Mouse (Mus musculus): ENCODE results near the gene Fignl1. TPM values are rescaled to one million over a fixed set of nuclear protein-coding genes. Genes with fewer than 3 reads are reported as not detected.

Fignl1 gene
- 10 to 100 TPM; 18.7 to 19.9 TPM for total RNA-seq (2021)

DNA sequence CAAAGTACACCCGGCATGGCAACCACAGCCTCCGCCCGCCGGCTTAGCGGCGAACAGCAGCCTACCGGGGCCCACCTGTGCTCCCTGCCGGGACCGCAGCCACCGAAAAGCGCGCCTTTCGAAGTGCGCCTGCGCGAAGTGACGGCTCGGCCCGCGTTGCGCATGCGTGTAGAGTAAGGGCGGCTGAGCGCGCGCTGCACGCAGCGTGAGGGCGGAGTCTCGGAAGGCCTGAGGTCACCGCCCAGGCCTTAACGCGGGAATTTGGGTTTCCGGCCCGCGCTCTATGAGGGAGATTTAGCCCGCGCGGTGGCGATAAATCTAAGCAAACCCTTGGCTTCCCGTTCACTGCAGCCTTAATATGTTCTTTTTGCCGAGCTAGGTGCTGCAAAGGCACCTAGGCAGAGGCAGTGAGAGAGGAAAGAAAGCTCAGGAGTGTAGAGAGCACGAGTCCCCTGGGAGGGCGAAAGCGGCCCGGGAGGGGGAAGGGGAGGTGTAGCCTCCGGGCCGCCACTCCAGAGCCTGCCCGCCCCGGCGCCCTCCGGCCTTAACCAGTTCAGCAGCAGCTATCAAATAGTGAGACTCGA is at the start of gene Fignl1:
Gene Fignl1 (minus strand): TSS at position 143 of the 584 bp plus-strand sequence.
- DNase-seq = peak; percentile 98

GRCm38 (mm10) chr11:11856959-11857358 is 48.2 kb upstream of the Fignl1 start:
- no peak for DNase-seq

- DNase-seq = no peak
Observed at GRCm38 (mm10) chr11:11855685-11856131, 46.9 kb upstream of the Fignl1 start.

GRCm38 (mm10) chr11:11855061-11855672 is 46.4 kb upstream of the Fignl1 start:
- DNase-seq = no peak

GRCm38 (mm10) chr11:11853731-11854461 is 45.1 kb upstream of the Fignl1 start:
- no peak for DNase-seq

DNA sequence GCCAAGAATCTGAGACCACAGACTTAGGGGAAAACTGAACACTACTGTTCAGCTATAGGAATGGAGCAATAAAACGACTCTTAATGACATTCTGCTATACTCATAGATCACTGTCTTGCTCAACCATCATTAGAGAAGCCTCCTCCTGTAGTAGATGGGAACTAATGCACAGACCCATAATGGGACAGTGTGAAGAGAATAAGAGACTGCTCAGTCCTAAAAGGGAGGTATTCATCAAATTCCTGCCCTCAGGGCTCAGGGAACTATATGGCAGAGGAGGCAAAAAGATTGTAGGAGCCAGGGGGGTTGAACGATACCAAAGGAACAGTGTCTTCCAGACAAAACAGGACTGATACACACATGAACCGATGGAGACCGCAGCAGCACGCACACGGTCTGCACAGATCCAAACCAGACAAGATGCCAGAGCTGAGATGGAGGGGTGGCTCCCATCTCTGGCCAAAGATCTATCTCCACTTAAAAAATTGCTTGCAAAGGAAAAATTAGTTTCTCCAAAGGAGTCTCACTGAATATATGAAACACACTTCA is 43.3 kb upstream of the Fignl1 start:
- DNase-seq = no peak

- no peak for DNase-seq
Observed at GRCm38 (mm10) chr11:11850476-11851267, 41.9 kb upstream of the Fignl1 start.

DNA sequence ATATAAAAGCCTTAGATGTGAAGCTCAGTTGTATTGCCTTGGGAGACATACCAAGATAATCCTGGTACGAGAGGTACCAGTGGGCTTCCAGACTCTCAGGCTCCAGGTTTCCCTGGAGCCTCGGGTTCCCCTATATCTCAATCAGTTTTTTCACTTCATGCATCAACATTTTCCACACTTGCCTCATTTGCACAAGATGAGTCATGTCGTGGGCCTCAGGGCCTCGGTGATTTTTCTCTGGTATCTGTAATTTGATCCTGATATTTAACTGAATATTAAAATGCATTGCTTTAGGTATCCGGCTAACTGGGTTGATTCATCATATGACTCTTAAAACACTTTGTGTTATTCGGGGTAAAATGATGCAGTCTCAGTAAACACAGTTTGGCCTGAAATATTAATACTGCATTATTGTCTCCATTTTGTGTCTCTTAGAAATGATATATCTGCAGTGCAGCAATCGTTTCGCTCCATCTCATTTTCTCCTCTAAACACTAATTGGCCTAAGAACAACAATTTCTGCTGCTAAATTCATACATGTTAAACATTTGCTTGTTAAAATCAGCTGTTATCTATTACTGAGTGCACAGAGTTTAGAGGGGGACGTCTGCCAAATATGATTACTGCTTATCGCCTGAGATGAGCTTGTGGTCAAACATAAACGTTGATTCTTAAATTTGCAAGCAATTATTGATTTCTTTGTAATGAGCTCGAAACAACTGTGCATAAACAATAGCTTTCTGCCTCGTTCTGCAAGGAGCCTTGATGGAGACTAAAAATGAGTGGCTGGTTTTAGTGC is 41.0 kb upstream of the Fignl1 start:
- no peak for DNase-seq

- DNase-seq = no peak
Observed at GRCm38 (mm10) chr11:11848467-11848866, 39.7 kb upstream of the Fignl1 start.

- DNase-seq = no peak
Observed at GRCm38 (mm10) chr11:11845044-11845443, 36.3 kb upstream of the Fignl1 start.

- DNase-seq = peak; percentile 80
Observed at GRCm38 (mm10) chr11:11844367-11844971, 35.7 kb upstream of the Fignl1 start.

GRCm38 (mm10) chr11:11841590-11841989 is 32.8 kb upstream of the Fignl1 start:
- DNase-seq = no peak

GRCm38 (mm10) chr11:11840746-11841145 is 32.0 kb upstream of the Fignl1 start:
- no peak for DNase-seq

DNA sequence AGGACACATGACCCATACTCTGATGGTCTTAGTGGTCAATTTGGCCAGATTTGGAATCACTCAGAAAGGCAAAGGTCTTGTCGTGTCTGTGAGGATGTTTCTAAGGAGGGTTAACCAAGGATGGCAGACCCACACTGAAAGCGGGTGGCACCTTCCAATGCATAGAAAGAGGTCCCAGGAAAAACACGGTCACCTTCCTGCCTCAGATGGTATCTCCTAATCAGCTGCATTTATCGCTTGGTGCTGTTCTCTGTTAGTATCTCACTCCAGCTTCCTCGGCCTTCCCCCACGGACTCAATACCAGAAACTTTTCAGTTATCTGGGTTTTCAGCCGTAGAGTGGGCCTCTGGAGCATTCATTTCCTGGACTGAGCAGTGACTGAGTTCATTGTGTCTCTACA is 31.1 kb upstream of the Fignl1 start:
- no peak for DNase-seq

GRCm38 (mm10) chr11:11837384-11837783 is 28.6 kb upstream of the Fignl1 start:
- DNase-seq = no peak

DNA sequence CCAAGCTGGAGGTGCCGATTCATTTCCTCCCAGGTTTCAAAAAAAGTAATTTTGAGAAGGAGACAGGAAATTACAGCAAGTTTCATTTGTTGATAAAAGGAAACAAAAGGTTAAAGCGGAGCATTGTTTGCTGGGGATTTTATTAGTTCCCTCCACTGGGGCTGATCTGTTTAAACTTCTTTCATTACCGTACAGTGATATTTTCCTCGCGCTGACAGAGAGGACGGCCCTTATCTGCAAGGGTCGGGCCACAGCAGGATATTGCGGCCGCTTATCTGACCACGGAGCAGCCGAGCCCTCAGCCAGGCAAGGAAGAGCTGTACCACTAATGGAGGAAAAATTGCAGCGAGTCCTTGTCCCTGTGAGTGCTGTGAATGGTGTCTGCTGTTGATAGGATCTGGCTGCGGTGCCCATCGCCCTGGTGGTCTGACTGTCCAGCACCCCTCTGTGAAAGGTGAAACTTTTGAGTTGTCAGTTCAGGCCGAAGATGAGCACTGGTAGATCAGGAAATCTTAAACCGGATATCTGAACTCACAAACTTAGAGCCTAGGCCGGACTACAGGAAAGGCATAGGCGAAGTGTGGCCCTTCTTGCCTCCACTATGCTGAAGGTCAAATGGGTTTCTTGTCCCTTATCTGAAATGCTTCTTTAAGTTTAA is 28.1 kb upstream of the Fignl1 start:
- DNase-seq = peak; percentile 55

DNA sequence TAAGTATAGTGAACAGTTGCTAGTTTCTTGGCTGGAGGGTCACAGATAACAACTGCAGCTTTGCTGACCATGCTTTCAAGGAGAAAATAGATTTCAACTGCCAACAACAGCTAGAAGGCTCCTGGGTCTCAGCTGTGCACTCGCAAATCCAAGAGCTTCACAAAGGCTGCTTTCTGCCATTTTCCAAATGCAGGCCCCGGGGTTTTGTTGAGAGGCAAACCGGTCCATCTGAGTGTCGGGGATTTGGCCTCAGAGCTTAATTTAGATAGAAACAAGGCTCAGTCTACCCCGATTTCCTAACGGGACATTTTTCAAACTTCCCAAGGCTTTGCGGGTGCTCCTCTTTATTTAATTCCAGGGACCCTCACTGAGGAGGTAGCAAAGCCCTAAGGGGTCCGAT is 27.5 kb upstream of the Fignl1 start:
- DNase-seq = peak; percentile 40

DNA sequence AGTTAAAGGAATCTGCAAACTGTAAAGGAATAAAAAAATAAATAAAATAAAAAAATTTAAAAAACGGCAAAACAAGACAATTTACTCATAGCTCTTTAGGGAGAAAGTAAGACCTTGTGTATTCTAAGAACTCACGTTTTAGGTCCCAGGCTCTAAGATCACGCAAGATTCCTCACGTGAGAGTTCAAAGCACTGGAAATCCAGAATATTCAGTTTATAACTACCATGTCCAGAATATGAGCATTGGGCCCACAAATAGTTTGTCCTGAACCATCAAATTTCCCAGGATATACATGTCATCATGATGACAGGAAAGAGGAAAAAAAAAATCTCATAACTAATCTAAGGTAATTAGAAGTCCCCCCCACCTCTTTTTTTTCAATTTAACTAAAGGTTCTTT is 27.0 kb upstream of the Fignl1 start:
- DNase-seq = no peak

- DNase-seq = no peak
Observed at GRCm38 (mm10) chr11:11835361-11835760, 26.6 kb upstream of the Fignl1 start.

DNA sequence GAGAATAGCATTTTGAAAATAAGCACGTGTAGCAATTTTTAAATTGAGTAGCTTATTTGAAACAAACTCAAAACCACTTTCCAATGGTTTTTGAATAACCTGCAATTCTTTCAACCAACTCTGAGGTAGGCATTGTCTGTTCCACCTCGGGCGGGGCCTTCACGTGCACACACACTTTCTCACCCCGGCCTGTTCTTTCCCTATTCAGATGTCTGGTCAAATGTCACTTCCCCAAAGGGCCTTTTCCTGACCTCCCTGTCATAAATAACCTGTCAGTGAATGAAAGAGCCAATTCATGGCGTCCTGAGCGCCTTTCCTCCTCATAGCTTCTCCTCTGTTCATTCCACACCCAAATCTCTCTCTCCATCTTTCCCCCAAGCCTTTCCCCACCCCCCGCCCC is 24.3 kb upstream of the Fignl1 start:
- no peak for DNase-seq

- DNase-seq = peak; percentile 23
Observed at GRCm38 (mm10) chr11:11832755-11833084, 24.0 kb upstream of the Fignl1 start.

All from heart, postnatal 4 days (tissue).